Mouse (Mus musculus): ENCODE data around the gene Nbeal2. TPM values are rescaled to one million over a fixed set of nuclear protein-coding genes. Genes with fewer than 3 reads are reported as not detected.

The Nbeal2 gene
- polyA plus RNA-seq, 1 experiment from 2014 or later, result 10.9 TPM

GRCm38 (mm10) chr9:110643787-110644186, 10.2 kb downstream of the Nbeal2 start:
- no peak overlapping the region for H3K4me3 ChIP-seq (replicated peaks; ENCODE audit: low read length)
- no peaks in the 10 kb centered on the region for H3K36me3 ChIP-seq (ENCODE audit: control insufficient read depth, insufficient read depth, low read length)
- H3K27ac ChIP-seq (ENCODE audit: low read length), result no peak overlapping the region
- no peak for ATAC-seq (ENCODE audit: insufficient read depth, low FRiP score)
- H3K27me3 ChIP-seq (ENCODE audit: control insufficient read depth, insufficient read depth, low read length), result no peaks in the 10 kb centered on the region
- H3K9ac ChIP-seq (ENCODE audit: low read length), result no peak overlapping the region
- H3K4me2 ChIP-seq (ENCODE audit: low read depth, low read length), result no peak overlapping the region
- no peaks in the 10 kb centered on the region for H3K4me1 ChIP-seq (ENCODE audit: control insufficient read depth, insufficient read depth, low read length)
- 56% methylated on average over 9 of the region's 9 CpGs for WGBS
- H3K9me3 ChIP-seq (replicated peaks; ENCODE audit: control insufficient read depth, low read length), result no peaks in the 10 kb centered on the region

- no peak for ATAC-seq (ENCODE audit: insufficient read depth, low FRiP score)
- no peak overlapping the region for H3K4me3 ChIP-seq (replicated peaks; ENCODE audit: low read length)
- H3K4me2 ChIP-seq (ENCODE audit: low read depth, low read length), result no peak overlapping the region
- H3K36me3 ChIP-seq (ENCODE audit: control insufficient read depth, insufficient read depth, low read length), result no peaks in the 10 kb centered on the region
- no peak overlapping the region for H3K27ac ChIP-seq (ENCODE audit: low read length)
- no peaks in the 10 kb centered on the region for H3K4me1 ChIP-seq (ENCODE audit: control insufficient read depth, insufficient read depth, low read length)
- 51% methylated on average over 5 of the region's 5 CpGs for WGBS
- H3K9me3 ChIP-seq (replicated peaks; ENCODE audit: control insufficient read depth, low read length), result no peaks in the 10 kb centered on the region
- H3K27me3 ChIP-seq (ENCODE audit: control insufficient read depth, insufficient read depth, low read length), result no peaks in the 10 kb centered on the region
- no peak overlapping the region for H3K9ac ChIP-seq (ENCODE audit: low read length)
Measured at GRCm38 (mm10) chr9:110642812-110643524, 11.0 kb downstream of the Nbeal2 start.

- no peak for ATAC-seq (ENCODE audit: insufficient read depth, low FRiP score)
- Histone ChIP-seq H3K4me1 (ENCODE audit: control insufficient read depth, insufficient read depth, low read length) (no peaks in the 10 kb centered on the region), H3K4me2 (ENCODE audit: low read depth, low read length) (no peak overlapping the region), H3K4me3 (replicated peaks; ENCODE audit: low read length) (no peak overlapping the region), H3K9ac (ENCODE audit: low read length) (no peak overlapping the region), H3K27ac (ENCODE audit: low read length) (no peak overlapping the region), H3K36me3 (ENCODE audit: control insufficient read depth, insufficient read depth, low read length) (no peaks in the 10 kb centered on the region), H3K9me3 (replicated peaks; ENCODE audit: control insufficient read depth, low read length) (no peaks in the 10 kb centered on the region), H3K27me3 (ENCODE audit: control insufficient read depth, insufficient read depth, low read length) (no peaks in the 10 kb centered on the region)
- WGBS, result 76% methylated on average over 5 of the region's 5 CpGs
Measured at GRCm38 (mm10) chr9:110641006-110641405, 13.0 kb downstream of the Nbeal2 start.

- Histone ChIP-seq H3K9me3 (replicated peaks; ENCODE audit: control insufficient read depth, low read length) (no peaks in the 10 kb centered on the region), H3K27ac (ENCODE audit: low read length) (no peak overlapping the region), H3K4me3 (replicated peaks; ENCODE audit: low read length) (no peak overlapping the region), H3K4me2 (ENCODE audit: low read depth, low read length) (no peak overlapping the region), H3K9ac (ENCODE audit: low read length) (no peak overlapping the region), H3K36me3 (ENCODE audit: control insufficient read depth, insufficient read depth, low read length) (no peaks in the 10 kb centered on the region), H3K27me3 (ENCODE audit: control insufficient read depth, insufficient read depth, low read length) (no peaks in the 10 kb centered on the region), H3K4me1 (ENCODE audit: control insufficient read depth, insufficient read depth, low read length) (no peaks in the 10 kb centered on the region)
- ATAC-seq (ENCODE audit: insufficient read depth, low FRiP score), result peak; percentile 12; the same call in 1 of the 2 replicates
- WGBS, result 78% methylated on average over 10 of the region's 10 CpGs
Measured at GRCm38 (mm10) chr9:110638611-110639021, 15.3 kb downstream of the Nbeal2 start.

DNA sequence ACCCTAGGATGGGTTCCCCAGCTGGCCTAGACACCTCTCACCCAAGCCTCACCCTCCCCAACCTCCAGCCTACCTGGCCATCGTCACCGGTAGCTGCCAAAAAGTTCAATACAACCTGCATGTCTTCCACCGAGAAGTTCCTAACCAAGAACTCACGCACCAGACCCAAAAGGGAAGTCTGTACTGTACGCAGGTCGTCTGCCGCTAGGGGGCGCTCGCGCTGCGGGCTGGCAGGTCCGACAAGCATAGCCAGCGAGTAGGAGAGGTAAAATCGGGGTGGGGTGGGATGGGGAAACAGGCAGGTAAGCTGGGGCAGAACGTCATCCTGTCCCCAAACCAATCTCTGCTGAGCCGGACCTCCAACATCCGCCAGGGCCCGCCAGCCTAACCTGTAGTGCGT, 18.7 kb downstream of the Nbeal2 start:
- no peak overlapping the region for H3K4me2 ChIP-seq (ENCODE audit: low read depth, low read length)
- ATAC-seq (ENCODE audit: insufficient read depth, low FRiP score), result no peak
- WGBS, result 12% methylated on average over 19 of the region's 19 CpGs

GRCm38 (mm10) chr9:110633882-110634281, 20.1 kb downstream of the Nbeal2 start:
- Histone ChIP-seq H3K4me1 (ENCODE audit: control insufficient read depth, insufficient read depth, low read length) (no peaks in the 10 kb centered on the region), H3K27ac (ENCODE audit: low read length) (no peak overlapping the region), H3K4me2 (ENCODE audit: low read depth, low read length) (no peak overlapping the region), H3K4me3 (replicated peaks; ENCODE audit: low read length) (no peak overlapping the region), H3K27me3 (ENCODE audit: control insufficient read depth, insufficient read depth, low read length) (peaks cover 16% of the 10 kb centered on the region), H3K9ac (ENCODE audit: low read length) (no peak overlapping the region), H3K9me3 (replicated peaks; ENCODE audit: control insufficient read depth, low read length) (no peaks in the 10 kb centered on the region), H3K36me3 (ENCODE audit: control insufficient read depth, insufficient read depth, low read length) (no peaks in the 10 kb centered on the region)
- ATAC-seq (ENCODE audit: insufficient read depth, low FRiP score), result no peak
- 81% methylated on average over 17 of the region's 17 CpGs for WGBS

More for the DNA sequence above, 18.7 kb downstream of the Nbeal2 start:
- Histone ChIP-seq H3K9me3 (replicated peaks; ENCODE audit: control insufficient read depth, low read length) (no peaks in the 10 kb centered on the region), H3K36me3 (ENCODE audit: control insufficient read depth, insufficient read depth, low read length) (no peaks in the 10 kb centered on the region), H3K27ac (ENCODE audit: low read length) (no peak overlapping the region), H3K4me3 (replicated peaks; ENCODE audit: low read length) (no peak overlapping the region), H3K9ac (ENCODE audit: low read length) (no peak overlapping the region), H3K4me1 (ENCODE audit: control insufficient read depth, insufficient read depth, low read length) (no peaks in the 10 kb centered on the region), H3K27me3 (ENCODE audit: control insufficient read depth, insufficient read depth, low read length) (peaks cover 16% of the 10 kb centered on the region)

DNA sequence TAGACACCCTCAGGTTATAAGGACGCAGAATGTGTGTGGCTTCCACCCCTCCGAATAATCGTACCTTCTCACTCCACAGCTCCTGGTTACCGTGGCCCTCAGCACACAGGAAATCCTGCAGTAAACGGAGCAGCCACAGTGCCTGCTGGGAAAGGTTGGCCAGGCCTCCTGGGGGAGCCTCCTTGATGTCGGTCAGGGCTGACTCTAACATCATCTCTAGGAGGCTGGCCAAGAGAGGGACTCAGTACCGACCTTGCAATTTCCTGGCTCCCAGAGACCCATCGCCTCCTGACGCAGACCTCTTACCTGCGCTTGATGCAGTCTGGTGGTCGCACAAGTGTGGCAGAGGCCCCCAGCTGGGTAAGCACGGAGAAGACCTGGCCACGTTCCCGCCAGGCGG, 21.3 kb downstream of the Nbeal2 start:
- no peaks in the 10 kb centered on the region for H3K4me1 ChIP-seq (ENCODE audit: control insufficient read depth, insufficient read depth, low read length)
- H3K4me2 ChIP-seq (ENCODE audit: low read depth, low read length), result no peak overlapping the region
- H3K27me3 ChIP-seq (ENCODE audit: control insufficient read depth, insufficient read depth, low read length), result peaks cover 16% of the 10 kb centered on the region
- no peak overlapping the region for H3K4me3 ChIP-seq (replicated peaks; ENCODE audit: low read length)
- H3K27ac ChIP-seq (ENCODE audit: low read length), result no peak overlapping the region
- no peaks in the 10 kb centered on the region for H3K9me3 ChIP-seq (replicated peaks; ENCODE audit: control insufficient read depth, low read length)
- WGBS, result 80% methylated on average over 15 of the region's 15 CpGs
- ATAC-seq (ENCODE audit: insufficient read depth, low FRiP score), result no peak
- no peak overlapping the region for H3K9ac ChIP-seq (ENCODE audit: low read length)
- no peaks in the 10 kb centered on the region for H3K36me3 ChIP-seq (ENCODE audit: control insufficient read depth, insufficient read depth, low read length)

DNA sequence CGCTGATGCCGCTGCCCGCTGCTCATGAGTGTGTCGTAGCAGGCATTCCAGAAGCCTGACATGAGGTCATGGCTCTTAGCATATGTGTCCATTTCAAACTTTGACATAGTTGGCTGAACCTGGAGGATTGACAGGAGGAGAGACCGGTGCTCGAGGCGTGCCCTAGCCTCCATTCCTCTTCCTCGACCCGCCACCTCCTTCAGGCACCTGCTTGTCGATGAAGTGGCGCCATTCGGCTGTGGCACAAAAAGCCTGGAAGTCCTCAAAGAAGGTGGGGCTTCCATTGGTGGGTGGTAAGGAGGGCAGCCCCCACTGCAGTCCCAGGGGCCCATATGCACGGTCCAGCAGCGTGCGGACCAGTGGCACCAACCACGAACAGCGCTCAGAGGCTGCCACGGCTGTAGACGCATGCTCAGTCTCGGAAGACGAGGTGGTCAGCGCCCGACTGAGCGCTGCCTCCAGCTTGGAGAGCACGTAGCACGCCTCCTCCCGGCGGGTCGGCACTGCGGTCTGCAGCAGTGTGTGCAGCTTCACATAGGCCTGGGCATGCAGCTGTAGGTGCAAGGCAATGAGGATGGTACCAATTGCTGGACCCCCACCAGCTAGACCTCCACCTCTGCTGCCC, 22.2 kb downstream of the Nbeal2 start:
- no peak; the same call in 1 of the 2 replicates for ATAC-seq (ENCODE audit: insufficient read depth, low FRiP score)
- Histone ChIP-seq H3K27ac (ENCODE audit: low read length) (no peak overlapping the region), H3K4me1 (ENCODE audit: control insufficient read depth, insufficient read depth, low read length) (no peaks in the 10 kb centered on the region), H3K9ac (ENCODE audit: low read length) (no peak overlapping the region), H3K9me3 (replicated peaks; ENCODE audit: control insufficient read depth, low read length) (no peaks in the 10 kb centered on the region), H3K36me3 (ENCODE audit: control insufficient read depth, insufficient read depth, low read length) (no peaks in the 10 kb centered on the region), H3K4me3 (replicated peaks; ENCODE audit: low read length) (no peak overlapping the region), H3K27me3 (ENCODE audit: control insufficient read depth, insufficient read depth, low read length) (peaks cover 16% of the 10 kb centered on the region), H3K4me2 (ENCODE audit: low read depth, low read length) (peak overlapping the region; percentile 10)
- WGBS, result 38% methylated on average over 30 of the region's 30 CpGs

DNA sequence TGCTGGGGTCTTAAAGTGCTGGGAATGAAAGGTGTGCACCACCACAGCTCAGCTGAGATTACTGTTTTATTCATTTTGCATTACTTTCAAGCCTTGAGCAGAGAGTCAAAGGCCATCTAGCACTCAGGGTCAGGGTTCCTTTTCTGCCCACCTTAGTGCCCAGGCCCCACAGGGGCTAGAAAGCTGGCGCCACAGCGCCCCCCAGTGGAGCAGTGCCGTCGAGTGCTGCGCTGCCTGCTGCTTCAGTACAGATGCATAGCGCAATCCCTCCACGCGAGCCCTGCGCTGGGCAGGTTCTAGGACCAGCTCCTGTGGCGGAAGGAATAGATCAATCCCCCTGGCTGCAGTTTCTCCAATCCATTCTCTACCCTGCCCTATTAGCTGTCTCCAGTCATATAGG, 22.8 kb downstream of the Nbeal2 start:
- no peaks in the 10 kb centered on the region for H3K4me1 ChIP-seq (ENCODE audit: control insufficient read depth, insufficient read depth, low read length)
- H3K27me3 ChIP-seq (ENCODE audit: control insufficient read depth, insufficient read depth, low read length), result peaks cover 16% of the 10 kb centered on the region
- ATAC-seq (ENCODE audit: insufficient read depth, low FRiP score), result no peak
- no peaks in the 10 kb centered on the region for H3K9me3 ChIP-seq (replicated peaks; ENCODE audit: control insufficient read depth, low read length)
- no peak overlapping the region for H3K27ac ChIP-seq (ENCODE audit: low read length)
- no peak overlapping the region for H3K9ac ChIP-seq (ENCODE audit: low read length)
- no peaks in the 10 kb centered on the region for H3K36me3 ChIP-seq (ENCODE audit: control insufficient read depth, insufficient read depth, low read length)
- H3K4me3 ChIP-seq (replicated peaks; ENCODE audit: low read length), result no peak overlapping the region
- H3K4me2 ChIP-seq (ENCODE audit: low read depth, low read length), result peak overlapping the region; percentile 10; the same call in 1 of the 2 replicates
- 27% methylated on average over 10 of the region's 10 CpGs for WGBS

All from stomach, embryonic 16.5 days (tissue).